Mouse (Mus musculus) thymus, postnatal 4 days (tissue): Measurements from ENCODE around the gene 5730522E02Rik.

Experiments used
- DNase-seq: peaks from one replicate; pipeline ENCODE4 v3.0.0; 2021

The 5730522E02Rik gene

DNA sequence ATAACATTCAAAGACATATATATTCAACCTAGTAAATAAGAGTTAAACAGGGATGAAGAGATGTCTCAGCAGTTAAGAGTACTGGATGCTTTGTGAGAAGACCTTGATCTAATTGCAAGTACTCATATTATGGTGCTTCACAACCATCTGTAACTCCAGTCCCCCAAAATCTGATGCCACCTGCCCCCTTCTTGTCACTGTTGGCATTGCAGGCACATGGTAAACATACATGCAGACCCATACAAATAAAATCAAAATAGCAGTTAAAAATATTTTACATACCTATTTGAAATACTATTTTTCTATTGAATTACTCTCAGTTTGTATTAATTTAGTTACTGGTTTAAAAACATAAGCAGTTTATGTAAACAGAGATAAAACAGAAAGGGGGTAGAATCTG is 84.6 kb downstream of the 5730522E02Rik start:
- DNase-seq, result no peak

DNA sequence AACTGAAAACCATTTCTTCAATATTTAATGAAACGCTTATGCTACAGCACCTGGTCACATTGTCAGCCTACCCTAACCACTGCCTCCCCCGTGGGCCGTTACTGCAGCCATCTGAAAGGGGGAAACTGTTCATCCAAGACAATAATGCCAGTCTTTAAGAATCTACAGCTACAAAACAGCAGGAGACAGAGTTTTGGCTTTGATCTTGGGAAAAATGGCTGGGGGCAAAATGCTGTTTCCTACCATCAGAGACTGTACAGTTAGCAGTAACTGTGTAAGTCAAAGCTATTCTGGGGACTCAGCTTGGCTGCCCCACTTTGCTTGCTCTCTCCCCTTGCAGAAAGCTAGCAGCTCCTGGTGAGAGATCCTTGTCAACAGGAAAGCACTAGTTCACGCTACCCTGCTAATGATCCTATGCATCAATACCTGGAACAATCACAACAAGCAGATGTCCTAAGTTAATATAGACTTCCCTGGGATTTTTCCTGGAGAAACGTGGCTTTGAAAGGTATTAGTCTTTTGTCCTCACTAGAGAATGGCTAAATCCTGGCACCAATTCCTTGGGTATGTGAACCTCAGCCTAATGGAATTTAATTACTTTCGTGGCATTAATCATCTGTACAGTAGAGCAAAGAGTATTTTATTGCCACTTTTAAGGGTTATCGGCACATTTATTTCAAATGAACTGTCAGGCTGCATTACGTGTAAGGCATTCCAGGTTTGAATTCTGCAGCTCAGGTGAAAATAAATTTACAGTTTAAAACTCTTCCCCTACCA is 89.6 kb downstream of the 5730522E02Rik start:
- no peak for DNase-seq

DNA sequence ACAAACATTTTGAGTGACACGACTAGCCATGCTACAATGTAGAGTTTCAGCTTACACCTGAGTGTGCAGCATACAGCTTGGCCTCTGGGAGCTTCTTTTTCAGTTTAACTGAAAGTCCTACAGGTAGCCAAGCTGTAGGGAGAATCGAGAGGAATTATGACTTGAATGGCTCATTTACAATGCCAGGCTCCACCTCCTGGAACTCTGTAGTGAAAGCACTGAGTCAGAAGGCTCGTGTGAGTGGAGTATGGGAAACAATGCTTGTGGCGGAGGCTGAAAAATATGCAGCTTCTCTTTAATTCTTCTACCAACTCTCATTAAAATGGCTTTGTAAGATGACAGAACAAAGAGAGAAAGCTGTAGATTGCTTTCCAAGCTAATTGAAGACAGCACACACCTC is 92.9 kb downstream of the 5730522E02Rik start:
- no peak for DNase-seq

DNA sequence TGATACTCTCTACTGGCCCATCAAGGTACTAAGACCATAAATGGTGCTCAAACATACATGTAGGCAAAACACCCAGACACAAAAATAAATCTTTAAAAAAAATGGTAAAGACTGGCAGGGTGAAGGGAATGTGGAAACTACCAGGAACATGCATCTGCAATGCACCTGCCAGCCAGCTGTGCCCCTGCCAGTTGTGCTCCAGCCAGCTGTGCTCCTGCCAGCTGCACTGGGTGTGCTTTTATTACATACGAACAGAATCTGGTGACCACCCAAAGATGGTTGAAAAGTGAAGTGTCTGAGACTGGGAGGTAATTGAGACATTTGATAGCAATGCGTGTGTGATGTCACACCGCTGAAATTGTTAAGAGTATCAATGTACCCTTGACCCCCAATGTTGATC is 98.4 kb downstream of the 5730522E02Rik start:
- no peak for DNase-seq

DNA sequence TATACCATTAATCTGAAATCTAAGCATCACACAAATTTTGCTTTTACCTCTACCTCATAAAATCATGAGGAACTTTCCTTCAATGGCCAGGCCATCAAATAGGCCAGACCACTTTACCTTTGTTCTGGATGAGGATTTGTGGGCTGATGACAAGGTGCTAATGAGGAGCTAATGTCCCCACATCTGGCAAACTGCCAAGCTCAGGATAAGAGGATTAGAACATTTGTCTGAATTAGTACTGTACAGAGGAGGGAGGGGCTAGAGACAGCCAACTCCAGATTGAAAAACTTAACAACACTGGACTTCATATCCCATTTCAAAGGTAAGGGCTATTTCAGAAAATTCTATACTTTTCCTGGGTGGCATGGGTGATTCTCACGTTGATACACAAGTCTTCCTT is 101.9 kb downstream of the 5730522E02Rik start:
- no peak for DNase-seq

DNA sequence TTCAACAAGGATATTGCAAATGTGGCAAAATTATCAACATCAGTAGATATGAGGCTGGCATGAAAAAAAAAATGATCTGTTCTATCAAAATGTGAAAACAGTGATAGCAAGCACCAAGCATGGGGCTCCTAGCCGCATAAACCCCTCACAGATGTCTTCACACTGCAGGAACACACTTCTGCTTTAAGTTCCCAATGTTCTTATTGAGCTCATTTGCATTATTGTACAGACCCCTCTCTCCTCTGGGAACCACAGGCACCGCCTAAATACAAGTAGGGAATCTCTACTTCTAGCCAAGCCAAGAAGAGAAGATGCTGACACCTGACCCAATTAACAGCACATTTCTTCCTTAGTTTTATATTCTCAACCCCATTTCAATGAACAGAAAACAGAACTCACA is 105.9 kb downstream of the 5730522E02Rik start:
- DNase-seq, result no peak

DNA sequence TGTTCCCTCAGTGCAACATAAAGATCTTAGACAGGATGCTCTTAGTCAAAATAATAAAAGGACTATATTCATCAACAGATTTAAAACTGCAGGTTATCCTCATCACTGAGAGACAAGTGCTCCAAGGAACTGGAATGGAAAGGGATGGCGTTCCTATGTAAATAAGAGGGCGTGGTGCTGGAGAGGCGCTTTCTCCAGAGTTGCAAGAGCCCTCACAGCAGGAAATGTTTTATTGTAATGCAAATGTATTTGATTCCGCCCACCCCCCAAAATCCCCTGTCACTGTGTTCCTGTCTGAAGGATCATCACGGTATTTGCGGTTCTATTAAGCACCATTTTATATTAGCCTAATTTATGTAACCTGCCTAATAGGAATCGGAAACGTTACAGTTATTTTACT is 106.9 kb downstream of the 5730522E02Rik start:
- DNase-seq, result no peak

DNA sequence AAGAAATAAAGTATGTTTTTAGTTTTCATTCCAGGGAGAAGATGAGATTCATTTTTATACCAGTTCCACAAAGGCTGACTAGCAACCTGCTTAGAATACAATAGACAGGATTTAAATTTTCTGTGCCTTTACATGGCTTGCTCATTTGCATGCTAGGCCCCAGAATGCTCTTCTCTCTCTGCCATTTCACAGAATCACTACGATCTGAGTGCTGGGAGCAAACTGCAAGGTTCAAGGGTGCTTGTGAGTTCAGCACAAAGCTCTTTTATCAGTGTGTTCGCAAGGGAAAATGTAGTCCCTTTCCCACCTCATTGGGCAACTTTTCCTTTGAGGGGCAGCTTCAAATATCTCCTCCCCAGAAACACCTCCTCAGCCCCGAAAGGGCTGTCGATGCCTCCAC is 107.7 kb downstream of the 5730522E02Rik start:
- no peak for DNase-seq

DNA sequence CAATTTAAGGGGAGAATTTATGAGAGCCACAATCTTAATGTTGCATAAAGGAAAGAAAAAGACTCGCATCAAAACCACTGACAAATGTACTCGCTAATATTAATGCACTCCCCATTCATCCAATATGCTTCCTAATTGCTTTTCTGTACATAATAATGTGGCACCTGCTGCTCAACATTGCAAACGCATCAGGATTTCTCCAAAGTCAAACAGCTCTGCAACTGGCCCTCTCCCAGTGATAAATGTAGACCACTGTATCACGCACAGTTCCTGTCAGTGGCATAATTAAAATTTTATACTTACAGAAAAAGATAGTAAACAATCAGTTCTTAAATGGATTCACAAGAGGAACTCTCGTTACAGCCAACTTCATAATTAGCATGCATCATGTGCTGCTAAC is 110.5 kb downstream of the 5730522E02Rik start:
- DNase-seq, result no peak

DNA sequence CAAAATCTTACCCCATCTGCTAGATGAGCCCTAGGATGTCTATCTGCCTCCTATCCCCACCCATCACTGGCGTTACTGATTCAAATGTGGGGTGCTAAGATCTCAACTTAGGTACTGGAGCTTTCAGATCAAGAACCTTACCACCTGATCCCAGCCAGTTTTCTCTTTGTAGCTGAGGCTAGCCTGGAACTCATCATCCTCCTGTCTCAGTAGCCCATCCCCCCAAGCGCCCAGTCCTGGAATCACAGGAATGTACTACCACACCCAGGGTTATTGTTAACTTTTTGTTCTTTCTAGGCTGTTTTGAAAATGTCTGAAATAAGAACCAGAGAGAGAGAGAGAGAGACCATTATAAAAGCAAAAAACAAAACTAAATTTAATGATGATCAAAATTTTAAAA is 111.6 kb downstream of the 5730522E02Rik start:
- no peak for DNase-seq

DNA sequence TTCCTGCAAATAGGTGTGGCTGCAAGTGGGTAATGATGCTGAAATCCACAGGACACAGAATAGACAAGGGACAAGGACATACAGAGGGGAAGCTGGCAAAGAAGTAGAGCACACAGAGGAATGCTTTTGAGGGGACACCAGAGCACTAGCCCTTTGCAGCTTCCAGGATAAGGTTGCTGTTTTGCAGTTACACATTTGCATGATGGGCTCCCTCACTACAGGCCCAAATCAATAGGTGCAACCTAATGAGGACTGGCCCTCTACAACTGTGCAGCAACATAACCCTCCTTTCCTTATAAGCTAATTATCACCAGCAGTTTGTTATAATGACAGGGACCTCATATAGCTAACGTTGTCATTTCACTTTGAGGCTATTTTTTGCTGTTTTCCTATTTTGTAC is 114.5 kb downstream of the 5730522E02Rik start:
- no peak for DNase-seq

DNA sequence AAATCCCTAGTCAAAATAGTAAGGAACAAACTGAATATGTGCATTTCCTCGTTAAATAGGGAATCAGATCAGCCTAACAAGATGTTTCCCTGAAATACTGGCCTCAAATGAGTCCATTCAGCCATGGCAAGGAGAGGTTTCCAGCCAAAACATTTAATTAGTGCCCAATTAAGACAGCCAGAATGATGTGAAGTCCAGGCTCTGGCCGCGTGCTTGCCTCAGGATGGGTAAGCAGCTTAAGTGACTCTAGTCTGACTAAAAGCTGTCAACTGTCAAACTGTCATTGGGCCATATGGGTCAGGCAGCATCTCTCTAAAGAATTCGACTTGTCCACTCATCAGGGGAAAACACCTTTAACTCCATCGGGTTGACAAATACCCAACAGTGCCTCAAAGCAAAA is 121.6 kb downstream of the 5730522E02Rik start:
- no peak for DNase-seq

DNA sequence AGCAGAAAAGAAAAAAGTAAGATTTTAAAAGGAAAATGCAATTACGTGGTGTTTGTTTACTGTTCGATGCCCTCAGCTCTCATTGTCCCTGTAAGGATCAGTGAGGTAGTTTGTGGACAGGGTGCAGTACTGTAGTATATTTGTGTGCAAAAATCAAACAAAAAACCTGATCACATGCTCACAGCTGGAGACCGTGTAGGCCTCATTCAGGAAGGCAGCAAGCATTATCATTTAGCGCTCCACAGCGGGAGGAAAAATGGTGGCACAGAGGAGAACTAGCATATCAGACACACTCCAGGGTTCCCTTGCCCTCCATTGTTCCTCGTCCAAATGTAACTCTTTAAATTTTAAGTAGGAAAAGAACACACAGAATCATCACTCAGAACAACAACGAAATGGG is 123.9 kb downstream of the 5730522E02Rik start:
- no peak for DNase-seq

DNA sequence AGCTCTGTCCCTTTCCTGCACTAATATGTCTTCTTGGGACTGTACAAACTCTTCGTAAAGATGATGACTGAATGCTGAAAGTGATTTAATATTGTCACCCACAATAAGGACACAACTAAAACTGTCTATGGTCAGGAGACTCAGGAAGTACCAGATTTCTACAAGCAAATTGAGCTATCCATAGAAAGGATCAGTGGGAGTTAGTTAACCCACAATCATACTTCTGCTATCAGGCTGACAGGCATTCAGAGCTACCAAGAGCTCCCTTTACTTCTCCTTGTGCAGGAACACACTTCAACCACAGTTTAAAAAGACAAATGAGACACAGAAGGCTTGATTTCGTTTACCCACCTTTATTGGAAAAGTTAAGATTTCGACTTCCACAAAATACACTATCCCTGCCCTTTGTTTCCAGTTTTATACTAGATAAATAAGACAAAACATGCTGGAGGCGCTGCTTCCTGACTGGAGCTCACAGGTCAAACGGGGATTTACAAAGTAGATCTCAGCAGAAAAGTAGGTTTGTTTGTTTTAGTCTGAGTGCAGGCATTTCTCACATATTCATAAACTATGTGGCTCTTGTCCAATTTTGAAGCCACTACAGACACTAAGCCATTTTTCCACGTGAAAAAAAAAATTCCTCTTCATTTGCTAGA is 125.1 kb downstream of the 5730522E02Rik start:
- DNase-seq, result no peak

DNA sequence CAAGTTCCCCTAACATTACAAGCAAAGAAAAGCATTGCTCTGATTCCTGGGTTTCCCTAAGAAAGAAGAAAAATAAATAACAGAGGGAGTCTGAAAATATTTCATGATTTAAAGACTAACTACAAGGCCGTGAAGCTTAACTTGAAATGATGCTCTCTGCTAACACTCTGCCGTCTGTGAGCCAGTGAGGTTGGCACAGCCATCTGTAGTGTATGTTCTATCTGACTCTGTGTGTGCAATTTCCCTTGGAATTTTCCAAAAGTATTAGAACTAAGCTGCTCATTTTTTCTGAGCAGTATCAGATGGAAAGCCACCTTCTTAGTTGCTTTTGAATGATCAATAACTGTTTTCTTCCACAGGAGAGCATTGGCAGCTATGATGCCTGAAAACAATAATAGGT is 134.2 kb downstream of the 5730522E02Rik start:
- no peak for DNase-seq

DNA sequence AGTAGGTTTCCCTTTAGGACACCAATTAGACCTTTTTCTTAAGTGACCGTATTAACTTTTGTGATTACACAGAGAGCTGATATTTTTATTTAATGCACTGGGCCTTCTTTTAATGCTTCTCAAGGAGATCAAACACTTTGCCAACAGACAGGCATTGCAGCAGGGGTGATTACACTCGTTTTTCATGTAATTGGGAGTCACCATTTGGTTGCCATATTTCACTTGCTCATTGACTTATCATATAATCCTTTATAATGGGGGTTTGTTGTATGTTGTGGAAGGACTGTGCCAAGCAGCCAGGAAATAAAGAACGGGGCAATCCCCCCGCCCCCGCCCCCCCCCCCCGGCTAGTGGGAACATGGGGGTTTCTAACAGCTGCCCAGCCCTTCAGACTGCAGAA is 135.0 kb downstream of the 5730522E02Rik start:
- no peak for DNase-seq

DNA sequence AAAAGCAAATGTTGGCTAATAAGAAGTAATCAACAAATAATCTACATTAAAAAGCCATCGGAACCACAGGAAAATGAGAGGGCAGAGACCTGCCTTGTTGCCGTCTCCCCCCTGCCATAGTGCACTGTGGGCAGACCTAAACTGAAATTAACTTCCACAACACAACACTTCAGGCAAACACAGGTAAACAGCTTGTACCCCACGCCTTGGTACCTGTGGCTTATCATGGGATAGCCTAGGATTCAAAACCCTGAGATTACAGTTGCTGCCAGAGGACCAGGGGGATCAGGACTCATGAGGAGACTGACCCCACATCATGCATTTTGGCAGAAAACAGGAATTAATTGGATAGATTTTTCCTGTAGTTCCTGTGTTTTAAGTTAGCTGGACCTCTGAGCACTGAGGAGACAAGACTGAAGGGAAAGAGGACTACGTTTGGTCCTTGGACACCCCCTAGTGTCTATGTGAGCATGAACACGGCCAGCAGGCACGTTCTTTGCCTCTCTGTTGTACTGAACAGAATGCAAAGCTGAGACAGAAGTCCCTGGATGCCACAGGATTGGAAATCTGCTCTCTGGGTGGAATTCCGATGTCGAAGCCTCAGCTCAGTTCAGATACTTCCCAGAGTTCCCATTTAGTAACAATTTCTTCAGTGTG is 136.8 kb downstream of the 5730522E02Rik start:
- DNase-seq, result peak; percentile 12

DNA sequence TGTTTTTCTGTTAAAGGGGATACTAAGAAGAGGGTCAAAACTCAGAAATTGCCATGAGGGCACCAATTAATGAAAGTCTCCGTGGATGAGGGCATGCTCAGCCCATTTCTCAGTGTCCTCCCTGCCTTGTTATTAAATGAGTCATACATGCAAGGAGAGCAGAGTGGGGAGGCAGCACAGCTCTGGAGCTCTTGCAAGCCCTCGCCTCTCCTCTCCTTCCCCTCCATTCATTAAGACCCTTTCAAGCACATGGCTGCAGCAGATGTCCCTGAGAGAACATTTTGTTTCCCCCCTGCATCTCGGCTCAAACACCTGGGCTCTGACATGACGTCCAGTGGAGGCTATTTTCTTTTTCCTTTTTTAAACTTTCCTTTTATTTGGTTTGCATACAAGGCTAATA is 138.5 kb downstream of the 5730522E02Rik start:
- no peak for DNase-seq

DNA sequence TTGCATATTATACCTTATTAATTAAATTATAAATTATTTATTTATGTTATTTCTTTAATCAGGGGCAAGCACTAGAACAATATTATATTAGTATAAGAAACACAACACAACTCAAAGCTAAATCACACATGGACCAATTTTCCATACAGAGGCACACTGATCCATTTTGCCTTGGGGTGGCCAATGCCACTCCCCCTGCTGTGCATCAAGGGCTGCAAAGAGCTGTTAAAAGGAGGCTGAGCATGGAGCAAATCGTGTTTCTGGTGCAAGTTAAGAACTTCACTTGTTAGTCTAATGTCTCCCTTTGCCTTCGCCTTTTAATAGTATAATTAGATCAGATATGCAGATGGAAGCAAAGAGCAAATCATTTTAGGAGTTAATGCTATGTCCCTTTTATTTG is 147.3 kb downstream of the 5730522E02Rik start:
- no peak for DNase-seq

DNA sequence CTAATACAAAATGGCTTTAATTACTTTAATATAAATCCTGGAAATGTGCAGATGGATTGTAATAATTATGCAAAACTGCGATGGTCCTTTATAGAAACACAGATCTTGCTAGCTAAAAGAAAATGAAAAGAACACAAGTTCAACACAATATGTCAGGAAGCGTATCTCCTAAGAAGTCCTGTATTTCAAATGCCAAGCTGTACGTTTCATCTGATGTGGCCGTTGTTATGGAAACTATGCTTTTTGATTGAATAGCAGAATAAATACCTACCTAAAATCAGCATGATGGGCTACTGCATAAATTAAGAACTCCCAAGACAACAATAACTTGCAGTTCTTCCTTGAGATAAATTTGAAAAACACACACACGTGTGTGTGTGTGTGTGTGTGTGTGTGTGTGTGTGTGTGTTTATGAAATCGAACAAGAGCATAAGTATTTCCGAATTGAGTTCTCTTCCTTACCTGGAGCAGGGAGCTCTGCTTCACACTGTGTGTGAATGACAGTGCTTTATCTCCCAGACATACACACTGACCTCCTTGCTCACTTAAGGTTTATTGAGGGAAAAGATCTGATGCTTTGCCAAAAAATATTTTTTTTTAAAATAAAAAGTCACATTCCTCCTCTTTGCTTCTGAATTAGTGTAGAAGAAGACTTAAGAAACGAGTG is 149.0 kb downstream of the 5730522E02Rik start:
- DNase-seq, result no peak

DNA sequence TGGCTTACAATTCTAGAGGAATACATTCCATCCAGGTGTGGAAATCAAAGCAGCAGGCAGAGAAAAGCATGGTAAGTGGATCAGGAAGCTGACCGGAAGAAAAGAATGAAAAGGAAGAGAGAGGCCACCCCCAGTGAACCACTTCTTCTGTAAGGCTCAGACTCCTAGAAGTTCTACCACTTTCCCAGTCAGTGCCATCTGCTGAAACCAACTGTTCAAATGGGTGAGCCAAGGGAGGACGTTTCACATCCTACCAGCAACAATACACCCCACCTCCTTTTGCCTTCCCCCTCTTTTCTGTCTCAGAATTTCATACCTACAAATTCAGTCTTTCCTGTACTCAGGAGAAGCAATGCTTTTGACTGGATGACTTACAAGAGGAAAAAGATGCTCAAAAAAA is 197.0 kb downstream of the 5730522E02Rik start:
- no peak for DNase-seq

DNA sequence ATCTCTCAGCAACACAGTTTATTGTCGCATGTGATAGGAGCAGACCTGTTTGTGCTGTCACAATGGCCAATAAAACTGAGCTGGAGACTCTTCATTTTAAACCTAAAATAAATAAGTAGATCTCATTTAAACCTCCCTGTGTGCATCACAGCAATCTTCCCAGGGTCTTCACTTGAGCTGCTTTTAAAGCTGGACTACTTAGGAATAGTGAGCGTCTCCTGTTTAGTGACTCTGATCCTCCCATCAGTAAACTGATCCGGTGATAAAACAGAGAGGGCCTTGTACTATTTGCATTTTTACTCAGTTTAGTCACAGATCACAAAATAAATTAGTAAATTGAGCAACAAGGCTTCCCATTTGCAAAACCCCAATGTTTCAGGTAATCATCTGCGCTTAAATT is 206.5 kb downstream of the 5730522E02Rik start:
- DNase-seq, result no peak

DNA sequence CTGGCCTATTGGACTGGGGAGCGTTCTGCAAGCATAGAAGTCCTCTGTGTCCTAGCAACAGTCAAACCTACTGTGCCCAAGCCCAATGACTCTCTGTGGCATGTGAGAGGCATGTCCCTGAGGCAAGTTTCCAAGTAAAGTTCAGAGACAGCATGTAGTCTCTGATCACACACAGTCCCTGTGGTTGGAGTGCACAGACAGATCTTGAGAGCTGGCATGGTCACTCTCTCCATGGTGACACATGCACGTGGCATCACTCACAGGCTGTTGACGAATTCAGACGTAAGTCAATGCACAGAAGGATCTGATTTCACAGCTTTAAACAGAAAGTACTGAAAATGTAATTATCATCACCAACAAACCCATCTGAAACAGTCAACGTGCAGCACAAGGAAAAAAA is 210.8 kb downstream of the 5730522E02Rik start:
- DNase-seq, result no peak

DNA sequence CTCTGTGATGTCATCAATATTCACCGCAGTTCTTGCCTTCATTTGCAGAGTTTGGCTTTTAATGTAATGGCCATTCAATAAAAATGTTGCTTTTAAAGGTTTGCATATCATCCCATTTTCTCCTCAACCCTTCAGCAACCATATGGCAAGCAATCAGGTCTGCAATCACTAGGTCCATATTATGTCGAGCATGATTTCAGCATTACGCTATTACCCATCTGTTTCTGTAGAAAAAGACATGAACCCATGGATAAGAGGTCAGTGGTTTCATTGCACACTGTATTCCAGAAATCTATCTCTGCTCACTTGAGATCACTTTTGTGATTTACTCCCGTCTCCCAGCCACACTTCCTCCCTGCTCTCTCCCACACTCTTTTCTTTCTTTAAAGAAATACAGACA is 213.1 kb downstream of the 5730522E02Rik start:
- DNase-seq, result no peak
